Mouse (Mus musculus): ENCODE measurements around the gene Tyw5.

- TF ChIP-seq CTCF (IDR thresholded peaks at IDR 0.05) (no peak), EP300 (IDR thresholded peaks at IDR 0.05) (no peak)
These were observed 48.4 kb downstream of the Tyw5 start for GRCm38 (mm10) chr1:57358546-57358945.

All from lung, postnatal 0 days (tissue).